20 mouse cellular contexts compared by ENCODE assay signal in the genomic region with DNA sequence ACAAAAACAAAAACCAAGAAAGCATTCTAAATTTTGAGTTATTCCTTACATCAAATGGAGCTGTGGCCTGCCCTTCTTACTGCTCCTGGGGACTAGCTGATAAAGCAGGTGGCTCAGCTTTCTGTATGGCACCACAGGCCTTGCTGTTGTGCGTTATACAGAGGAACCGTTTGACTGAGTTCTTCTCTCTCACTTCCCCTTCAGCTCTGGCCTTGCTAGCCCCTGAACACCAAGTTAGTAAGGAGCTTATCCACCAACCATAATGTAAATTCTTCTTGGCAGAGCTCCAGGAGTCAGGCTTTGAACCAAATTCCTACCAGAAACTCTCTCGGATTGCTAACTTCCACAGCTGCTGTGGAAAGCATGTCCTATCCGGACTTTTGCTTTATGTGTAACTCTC. TPM values are rescaled to one million over a fixed set of nuclear protein-coding genes. Genes with fewer than 3 reads are reported as not detected.
DNase-seq lines count a peak whose midpoint lies in the region; ATAC-seq and TF ChIP-seq lines count a peak whose summit lies in the region.
"Had no signal": no experiment of that assay in that cellular context is flagged by ENCODE, and none has a peak within 500 bp of the region (broad histone marks: within the 10 kb centered on the region; RNA-seq: fewer than 3 reads in every experiment).

No protein-coding gene starts in this region.

- no peak for TF ChIP-seq CTCF in spleen, adult 2 months (IDR thresholded peaks at IDR 0.05; ENCODE audit: extremely low read depth, insufficient read depth, insufficient read length, insufficient replicate concordance)

- no peaks in the 10 kb centered on the region for H3K27me3 ChIP-seq in limb, embryonic 14.5 days (ENCODE audit: control insufficient read depth, insufficient read depth, low read length)
- no peaks in the 10 kb centered on the region for H3K27me3 ChIP-seq in limb, embryonic 10.5 days (ENCODE audit: low read depth, poor library complexity, severe bottlenecking)
- H3K27me3 ChIP-seq in spleen, adult 2 months (ENCODE audit: control insufficient read depth, insufficient read depth, low read length): no peaks in the 10 kb centered on the region
- H3K27me3 ChIP-seq: embryonic facial prominence, embryonic 13.5 days; forebrain, embryonic 12.5 days; hindbrain, embryonic 15.5 days had no signal

- no peak for TF ChIP-seq POLR2A in limb, embryonic 14.5 days (IDR thresholded peaks at IDR 0.05; ENCODE audit: borderline replicate concordance, extremely low read depth, insufficient read depth, insufficient read length)
- TF ChIP-seq POLR2A in spleen, adult 2 months (IDR thresholded peaks at IDR 0.05; ENCODE audit: low read depth, low read length): no peak

- H3K9ac ChIP-seq in limb, embryonic 14.5 days (ENCODE audit: low read depth, low read length, severe bottlenecking): no peak overlapping the region
- H3K9ac ChIP-seq: embryonic facial prominence, embryonic 13.5 days; forebrain, embryonic 12.5 days; hindbrain, embryonic 15.5 days had no signal

- peak; percentile 72 for DNase-seq in limb, embryonic 14.5 days (ENCODE audit: low spot score)
- no peak for DNase-seq in limb, embryonic 10.5 days (ENCODE audit: low spot score)
- DNase-seq in spleen, adult 2 months (ENCODE audit: low read depth in 1 of 2, low spot score in 2 of 2): peak in 1 of 2 experiments; percentile 52
- no peak for DNase-seq in spleen, postnatal 4 days (ENCODE audit: low spot score in 2 of 2)
- DNase-seq in skeletal muscle tissue, adult 2 months (ENCODE audit: low read depth, low spot score): peak; percentile 15
- DNase-seq in right cerebral cortex, postnatal 10 days (ENCODE audit: low spot score in 2 of 2): no peak
- no peak for DNase-seq in thymus, adult 18-20 months
- DNase-seq: cerebellum, adult 11 months; cerebellum, postnatal 36 days; kidney, adult 11 months; kidney, postnatal 25 days; thymus, postnatal 14 days had no signal

- 33% methylated on average over 4 of the region's 4 CpGs for WGBS in limb, embryonic 14.5 days
- 76% methylated on average over 4 of the region's 4 CpGs for WGBS in limb, embryonic 10.5 days
- WGBS in spleen, adult 2 months: 29% methylated on average over 4 of the region's 4 CpGs

- no peaks in the 10 kb centered on the region for H3K9me3 ChIP-seq in limb, embryonic 14.5 days (ENCODE audit: control insufficient read depth, low read length)
- no peaks in the 10 kb centered on the region for H3K9me3 ChIP-seq in limb, embryonic 10.5 days (replicated peaks)
- H3K9me3 ChIP-seq: embryonic facial prominence, embryonic 13.5 days; forebrain, embryonic 12.5 days; hindbrain, embryonic 15.5 days had no signal

- no peak for ATAC-seq in limb, embryonic 14.5 days (ENCODE audit: low FRiP score, low read depth)
- ATAC-seq in common myeloid progenitor, adult 5-6 weeks (replicated peaks; ENCODE audit: low read depth, poor library complexity, severe bottlenecking): peak; percentile 89
- ATAC-seq: Patski had no signal

- 0 out of 2 replicates have a peak, but pooled peaks cover 5% of the 10 kb centered on the region for H3K4me1 ChIP-seq in limb, embryonic 14.5 days (ENCODE audit: control insufficient read depth, insufficient read depth, low read length)
- no peaks in the 10 kb centered on the region for H3K4me1 ChIP-seq in limb, embryonic 10.5 days
- peaks cover 21% of the 10 kb centered on the region for H3K4me1 ChIP-seq in spleen, adult 2 months (ENCODE audit: control insufficient read depth, insufficient read depth, insufficient read length)
- H3K4me1 ChIP-seq: forebrain, embryonic 12.5 days; hindbrain, embryonic 15.5 days had no signal

- no peak overlapping the region for H3K4me3 ChIP-seq in limb, embryonic 14.5 days (replicated peaks; ENCODE audit: low read length)
- H3K4me3 ChIP-seq in limb, embryonic 10.5 days: no peak overlapping the region
- no peak overlapping the region for H3K4me3 ChIP-seq in spleen, adult 2 months (ENCODE audit: extremely low read depth, insufficient read depth, insufficient read length)
- H3K4me3 ChIP-seq: embryonic facial prominence, embryonic 13.5 days; forebrain, embryonic 12.5 days; hindbrain, embryonic 15.5 days had no signal

- H3K4me2 ChIP-seq in limb, embryonic 14.5 days (replicated peaks; ENCODE audit: low read depth, low read length, severe bottlenecking): no peak overlapping the region
- H3K4me2 ChIP-seq: embryonic facial prominence, embryonic 13.5 days; forebrain, embryonic 12.5 days; hindbrain, embryonic 15.5 days had no signal

- no peak overlapping the region for H3K27ac ChIP-seq in limb, embryonic 14.5 days (replicated peaks; ENCODE audit: low read depth, low read length)
- no peak overlapping the region for H3K27ac ChIP-seq in limb, embryonic 10.5 days
- H3K27ac ChIP-seq in spleen, adult 2 months (ENCODE audit: insufficient read depth, low read length): peak overlapping the region; percentile 63
- H3K27ac ChIP-seq: embryonic facial prominence, embryonic 13.5 days; forebrain, embryonic 12.5 days; hindbrain, embryonic 15.5 days had no signal

- H3K36me3 ChIP-seq in limb, embryonic 14.5 days (ENCODE audit: control insufficient read depth, insufficient read depth, low read length): no peaks in the 10 kb centered on the region
- H3K36me3 ChIP-seq in limb, embryonic 10.5 days: no peaks in the 10 kb centered on the region
- no peaks in the 10 kb centered on the region for H3K36me3 ChIP-seq in spleen, adult 2 months (ENCODE audit: control insufficient read depth, insufficient read depth, low read length)
- H3K36me3 ChIP-seq: embryonic facial prominence, embryonic 13.5 days; forebrain, embryonic 12.5 days; hindbrain, embryonic 15.5 days had no signal

RNA-seq across cellular contexts. Expression of gene Fam111a, which starts 21.5 kb away (rescaled TPM):
- 11.0 and 17.1 TPM in 2 replicates for polyA plus RNA-seq in limb, embryonic 14.5 days (2012; rRNA removed)
- polyA plus RNA-seq in limb, embryonic 14.5 days (2014; fragmentation: Nextera tagmentation; extraction: Ambion mirVana): 23.8 and 25.1 TPM in 2 replicates
- 11.5 and 15.4 TPM in 2 replicates for polyA plus RNA-seq in limb, embryonic 10.5 days (2016; fragmentation: Nextera tagmentation; extraction: Ambion mirVana)
- polyA plus RNA-seq in spleen, adult 2 months (2012; rRNA removed): 4.9 and 6.4 TPM in 2 replicates
- total RNA-seq in common myeloid progenitor, adult 5-6 weeks (2017): 182 and 222 TPM in 2 replicates

RNA-seq across cellular contexts. Expression of gene Gm4952, which starts 32.8 kb away (rescaled TPM):
- 0.04 and 0.08 TPM in 2 replicates for polyA plus RNA-seq in limb, embryonic 14.5 days (2012; rRNA removed)
- 0.33 TPM in 1 of 2 replicates, not detected in the other for polyA plus RNA-seq in limb, embryonic 14.5 days (2014; fragmentation: Nextera tagmentation; extraction: Ambion mirVana)
- not detected in 2 replicates for polyA plus RNA-seq in limb, embryonic 10.5 days (2016; fragmentation: Nextera tagmentation; extraction: Ambion mirVana)
- polyA plus RNA-seq in spleen, adult 2 months (2012; rRNA removed): not detected in 2 replicates
- not detected in 2 replicates for total RNA-seq in common myeloid progenitor, adult 5-6 weeks (2017)
- total RNA-seq: heart, adult 18-20 months; left cerebral cortex, postnatal 36 days had no signal
- polyA plus RNA-seq: forebrain, embryonic 12.5 days; heart, embryonic 16.5 days had no signal

Comparison
In these comparisons a context has a peak if more than half of its experiments do, and no peak if none do; other contexts are left out.
1. DNase-seq: peak in limb, embryonic 14.5 days (single experiment) and skeletal muscle tissue, adult 2 months (single experiment); none in limb, embryonic 10.5 days (single experiment), spleen, postnatal 4 days (0 of 2), right cerebral cortex, postnatal 10 days (0 of 2) and thymus, adult 18-20 months (0 of 2).